Mouse (Mus musculus) megakaryocyte progenitor cell, adult 5-6 weeks (primary cell): Measurements from ENCODE around the gene Gtf2f1. TPM values are rescaled to one million over a fixed set of nuclear protein-coding genes. Genes with fewer than 3 reads are reported as not detected.
A peak's percentile ranks its signal among the peaks of the same experiment; 100 is the strongest.

Source experiments
- ATAC-seq: replicated peaks from 2 replicates; pipeline ENCODE4 v1.8.0; 2016; ENCODE audit warnings: mild to moderate bottlenecking, moderate TSS enrichment, inconsistent platforms; ENCODE audit not compliant: poor library complexity
- total RNA-seq, 2 experiments: library from RNA; stranded (forward) in 1 of 2; stranded (reverse) in 1 of 2; fragments of 157-497, 149-512 nt in 1 of 2; fragments of 200-1000 nt in 1 of 2; gene quantifications; 2 replicates each; pipeline versions ENCODE4 v1.2.3 to v1.2.4; 2015 to 2017

The Gtf2f1 gene
- total RNA-seq, 2 experiments from 2014 or later, result 61.1 to 120 TPM

DNA sequence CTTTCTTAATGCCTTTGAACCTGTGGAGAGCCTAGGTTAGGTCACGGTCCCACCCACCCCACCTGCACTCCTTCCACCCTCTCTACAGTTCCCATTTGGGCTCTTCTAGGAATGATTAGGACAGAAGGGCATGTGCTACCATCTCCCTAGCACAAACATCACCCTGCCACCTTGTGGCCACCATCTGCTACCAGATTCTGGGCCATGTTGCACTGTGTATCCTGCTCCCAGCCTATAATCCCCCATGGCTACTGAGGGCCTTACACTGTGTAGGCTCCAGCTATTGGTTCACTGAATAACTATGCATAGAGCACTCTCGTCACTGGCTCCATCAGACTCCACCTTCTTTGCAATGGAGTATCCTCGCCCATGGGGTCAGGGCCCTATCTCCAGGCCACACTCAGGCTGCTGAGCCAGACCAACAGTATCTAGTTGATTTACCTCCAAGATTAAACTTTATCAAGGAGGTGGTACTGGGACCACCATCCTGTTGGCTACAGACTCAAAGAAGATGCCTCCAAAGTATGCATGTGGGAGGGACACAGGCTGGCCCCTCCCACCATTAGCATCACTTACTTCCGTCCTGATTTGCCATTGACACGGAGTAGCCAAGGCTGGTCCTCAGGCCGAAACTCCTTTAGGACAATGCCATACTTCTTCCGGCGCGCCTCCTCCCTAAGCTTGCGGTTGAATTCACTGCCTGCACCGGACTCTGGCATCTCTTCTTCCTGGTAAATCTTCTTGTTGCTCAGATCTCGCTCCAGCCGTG lies 3.8 kb downstream of the Gtf2f1 start:
- peak; percentile 12; the same call in 1 of the 2 replicates for ATAC-seq

DNA sequence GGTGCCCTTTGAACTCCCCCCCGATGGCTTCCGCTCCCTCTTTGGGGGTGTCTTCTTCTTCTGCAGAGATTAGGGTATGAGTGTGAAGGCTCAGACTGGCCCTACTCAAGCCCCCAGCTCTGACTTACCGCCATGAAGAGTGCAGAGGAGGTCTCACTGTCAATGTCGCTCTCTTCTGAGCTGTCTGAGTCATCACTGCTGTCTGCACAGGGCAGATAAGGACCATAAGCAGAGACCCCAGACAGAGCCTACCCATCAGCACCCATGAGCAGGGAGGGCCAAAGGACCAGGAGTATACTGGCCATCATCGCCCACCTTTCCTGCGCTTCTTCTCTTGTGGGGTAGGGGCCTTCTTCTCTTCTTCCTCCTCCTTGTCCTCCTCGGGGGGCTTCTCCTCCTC lies 7.1 kb downstream of the Gtf2f1 start:
- ATAC-seq, result peak; percentile 38

DNA sequence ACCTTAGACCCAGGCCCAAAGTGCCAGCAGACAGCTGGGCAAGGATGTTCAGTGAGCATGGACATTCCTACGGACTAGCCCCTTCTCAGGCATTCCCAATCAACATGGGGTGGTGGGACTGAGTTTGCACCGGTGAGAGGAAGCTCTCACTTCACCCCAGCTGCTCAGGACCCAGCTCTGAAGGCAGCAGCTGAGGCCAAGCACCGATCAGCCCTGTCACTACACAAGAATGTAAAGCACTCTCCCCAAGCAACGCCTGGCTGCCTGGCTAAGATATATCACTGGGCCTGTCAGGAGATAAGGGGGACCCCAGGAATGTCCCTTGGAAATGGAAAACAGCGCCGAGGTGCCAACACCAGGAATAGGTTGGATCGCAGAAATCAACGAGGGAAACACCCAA lies 9.9 kb downstream of the Gtf2f1 start:
- no peak for ATAC-seq

DNA sequence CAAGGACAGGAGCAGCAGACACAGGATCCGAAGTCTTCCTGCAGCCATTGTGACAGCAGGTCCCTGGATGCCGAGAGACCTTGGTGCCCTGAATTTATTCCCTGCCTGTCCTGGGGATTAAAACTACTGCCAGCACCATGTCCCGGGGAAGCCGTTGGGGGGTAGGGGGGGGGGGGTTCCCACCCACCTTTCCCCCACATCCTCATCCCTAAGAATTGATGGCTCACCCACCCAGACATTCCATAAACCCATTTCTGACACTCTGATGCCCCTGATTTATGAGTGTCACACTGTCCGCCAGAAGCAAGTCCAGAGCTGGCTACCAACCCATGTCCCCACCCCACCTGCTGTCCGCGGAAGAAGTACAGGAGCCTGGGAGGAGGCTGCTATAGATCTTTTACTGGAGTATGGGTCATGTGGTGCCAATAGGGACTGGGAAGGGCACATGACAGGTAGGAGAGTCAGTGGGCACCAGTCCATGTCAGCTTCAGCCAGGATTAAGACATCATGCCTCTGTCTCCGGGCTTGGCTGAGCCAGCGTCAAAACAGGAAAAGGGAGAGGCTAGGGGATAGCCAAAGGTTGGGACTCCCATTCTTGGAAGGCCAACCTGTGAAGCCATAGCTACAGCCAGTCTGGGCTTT lies 11.0 kb downstream of the Gtf2f1 start, which contains the start of gene Pspn:
TSS of gene Pspn (minus strand) at position 51 of the 642 bp plus-strand sequence.
- no peak for ATAC-seq

DNA sequence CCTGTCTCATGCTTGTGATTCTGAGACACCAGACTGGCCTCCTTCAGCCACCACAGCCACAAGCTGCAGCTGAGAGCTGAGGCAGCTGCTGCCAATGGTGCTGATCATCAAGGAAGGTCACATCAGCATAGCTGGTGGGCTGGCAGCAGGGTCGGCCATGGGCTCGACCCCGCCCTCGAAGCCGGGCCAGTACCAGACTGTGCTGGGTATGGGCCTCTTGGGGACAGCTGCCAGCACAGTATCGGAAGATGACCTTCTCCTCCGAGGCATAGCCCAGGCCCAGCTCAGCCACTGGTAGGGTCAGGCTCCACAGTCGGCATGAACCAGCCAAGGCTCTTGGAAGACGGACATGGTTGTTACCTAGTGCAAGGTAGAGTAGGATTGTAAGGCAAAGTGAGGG lies 11.7 kb downstream of the Gtf2f1 start:
- ATAC-seq, result no peak

DNA sequence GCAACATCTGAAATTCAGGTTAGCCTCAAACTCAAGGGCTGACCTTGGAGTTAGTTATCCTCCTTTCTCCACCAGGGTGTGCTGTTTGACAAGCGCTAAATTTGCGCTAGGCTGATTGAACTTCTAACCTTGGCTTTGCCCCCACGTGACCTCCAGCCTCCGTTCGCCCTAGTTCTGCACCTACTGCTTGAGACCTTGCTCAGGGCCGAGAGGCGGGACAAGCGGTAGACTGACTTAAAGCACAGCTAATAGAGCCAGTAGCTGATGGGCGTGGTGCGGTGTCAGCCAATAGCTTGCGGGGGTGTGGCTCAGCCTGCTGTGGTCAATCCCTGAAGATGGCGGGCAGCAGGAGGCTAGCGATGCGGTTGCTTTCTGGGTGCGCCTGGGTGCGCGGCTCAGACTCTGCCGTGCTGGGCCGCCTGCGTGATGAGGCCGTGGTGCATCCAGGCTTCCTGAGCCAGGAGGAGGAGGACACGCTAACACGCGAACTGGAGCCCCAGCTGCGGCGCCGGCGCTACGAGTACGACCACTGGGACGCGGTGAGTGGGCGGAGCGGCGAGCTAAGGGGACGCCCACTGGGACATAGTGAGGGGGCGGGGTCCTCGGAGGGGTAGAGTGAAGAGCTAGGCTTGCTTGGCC lies 13.9 kb downstream of the Gtf2f1 start, which contains the start of gene Alkbh7:
TSS of gene Alkbh7 (plus strand) at position 311 of the 639 bp plus-strand sequence.
- ATAC-seq, result peak; percentile 95

DNA sequence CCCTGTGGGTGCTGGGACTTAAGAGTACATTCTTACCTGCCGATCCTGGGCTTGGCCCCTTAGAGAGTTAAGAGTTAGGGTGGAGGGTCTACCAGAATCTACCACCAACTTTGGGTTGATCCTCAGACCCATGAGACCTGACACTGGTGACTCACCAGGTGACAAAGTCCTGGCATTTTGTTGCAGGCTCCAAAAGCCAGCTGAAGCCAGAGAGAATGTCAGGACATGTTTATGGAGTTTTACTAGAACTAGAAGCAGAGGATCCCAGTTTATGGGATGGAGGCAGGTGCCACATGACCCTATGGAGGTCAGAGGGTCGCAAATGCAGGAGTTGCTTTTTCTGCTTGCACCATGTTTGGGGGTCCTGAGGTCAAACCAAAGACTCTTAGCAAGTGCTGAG lies 14.6 kb downstream of the Gtf2f1 start:
- no peak for ATAC-seq

DNA sequence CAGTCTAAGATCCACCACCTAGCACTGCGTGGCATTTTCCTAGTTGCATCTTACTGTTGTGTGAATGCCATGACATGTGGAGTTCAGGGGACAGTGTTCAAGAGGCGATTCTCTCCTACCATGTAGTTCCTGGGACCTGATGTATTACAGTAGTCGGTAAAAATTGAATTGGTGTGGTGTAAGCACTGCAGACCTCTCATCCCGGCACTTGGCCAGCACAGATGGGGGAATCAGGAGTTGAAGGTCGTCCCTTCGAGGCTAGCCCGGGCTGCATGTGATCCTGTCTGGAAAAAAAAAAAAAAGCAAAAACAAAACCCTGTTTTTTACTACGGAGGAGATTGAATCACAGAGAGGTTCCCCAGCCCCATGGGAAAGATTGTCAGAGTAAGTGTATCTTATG lies 16.0 kb downstream of the Gtf2f1 start:
- ATAC-seq, result no peak

DNA sequence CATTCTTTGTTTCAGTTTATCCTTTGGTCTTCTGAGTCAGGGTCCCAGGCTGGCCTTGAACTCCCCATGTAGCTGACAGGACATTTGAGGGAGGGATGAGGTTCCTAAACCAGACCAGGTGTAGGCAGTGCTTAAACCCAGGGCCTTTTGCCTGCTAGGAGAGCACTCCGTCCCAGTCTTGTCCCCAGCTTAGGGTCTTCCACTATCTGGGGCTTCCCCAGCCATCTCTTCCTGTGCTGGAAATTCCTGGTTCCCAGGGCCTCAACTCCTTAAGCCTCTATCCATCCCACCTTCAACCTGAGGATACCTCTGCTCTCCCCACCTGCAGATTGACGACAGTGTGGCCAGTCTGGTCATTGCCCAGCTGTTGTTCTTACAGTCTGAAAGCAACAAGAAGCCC lies 20.1 kb downstream of the Gtf2f1 start:
- ATAC-seq, result no peak

DNA sequence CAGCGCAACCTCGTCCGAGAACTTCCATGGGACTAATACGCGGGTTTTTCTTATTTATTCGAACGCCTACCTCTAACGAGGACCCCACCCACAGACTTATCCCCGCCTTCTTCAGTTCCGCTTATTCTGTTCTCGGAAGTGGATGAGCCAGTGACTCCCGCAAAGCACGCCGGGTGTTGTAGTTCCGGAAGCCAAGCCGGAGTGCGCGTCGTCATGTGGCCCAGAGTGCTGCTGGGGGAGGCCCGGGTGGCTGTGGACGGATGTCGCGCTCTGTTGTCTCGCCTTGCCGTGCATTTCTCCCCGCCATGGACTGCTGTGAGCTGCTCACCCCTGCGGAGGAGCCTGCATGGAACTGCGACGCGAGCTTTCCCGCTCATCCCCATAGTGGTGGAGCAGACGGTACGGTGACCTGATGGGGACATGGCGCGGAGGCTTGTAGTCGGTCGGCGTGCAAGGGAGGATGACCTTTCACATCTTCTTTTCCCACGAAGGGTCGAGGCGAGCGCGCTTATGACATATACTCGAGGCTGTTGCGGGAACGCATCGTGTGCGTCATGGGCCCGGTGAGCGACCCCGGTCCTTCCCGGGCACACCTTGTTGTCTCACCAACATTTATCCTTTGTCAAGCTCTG lies 20.9 kb downstream of the Gtf2f1 start, which contains the start of gene Clpp:
TSS of gene Clpp (plus strand) at position 191 of the 632 bp plus-strand sequence.
- peak; percentile 92 for ATAC-seq

DNA sequence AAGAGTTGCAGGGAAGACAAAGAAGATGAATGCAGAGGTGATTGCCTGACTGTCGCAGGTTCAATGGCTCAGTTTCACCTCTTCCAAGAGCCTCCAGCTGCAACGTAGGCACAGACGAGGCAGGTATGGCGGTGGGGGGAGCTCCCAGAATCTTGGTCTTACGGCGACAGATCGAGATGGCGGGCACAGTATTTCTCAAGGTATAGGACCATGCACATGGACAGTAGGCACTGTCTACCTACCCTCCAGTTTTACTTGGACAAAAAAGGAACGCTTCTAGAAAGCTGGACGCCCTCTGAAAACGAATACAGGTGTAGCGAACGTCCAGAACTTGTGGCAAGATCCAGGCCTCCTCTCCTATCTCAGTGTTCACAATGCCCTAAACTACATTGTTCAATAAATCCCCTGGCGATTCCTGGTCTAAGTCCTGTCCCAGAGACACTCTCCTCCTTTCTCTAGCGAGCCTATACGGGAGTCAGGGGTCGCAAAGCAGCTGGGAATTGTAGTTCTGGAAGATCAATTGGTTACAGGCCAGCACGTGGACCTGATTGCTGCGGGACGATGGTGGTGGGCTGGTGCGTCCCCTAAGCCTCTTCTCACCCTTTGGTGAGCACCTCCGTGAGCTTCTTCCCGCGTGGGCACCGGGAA lies 21.5 kb downstream of the Gtf2f1 start:
- ATAC-seq, result peak; percentile 76

DNA sequence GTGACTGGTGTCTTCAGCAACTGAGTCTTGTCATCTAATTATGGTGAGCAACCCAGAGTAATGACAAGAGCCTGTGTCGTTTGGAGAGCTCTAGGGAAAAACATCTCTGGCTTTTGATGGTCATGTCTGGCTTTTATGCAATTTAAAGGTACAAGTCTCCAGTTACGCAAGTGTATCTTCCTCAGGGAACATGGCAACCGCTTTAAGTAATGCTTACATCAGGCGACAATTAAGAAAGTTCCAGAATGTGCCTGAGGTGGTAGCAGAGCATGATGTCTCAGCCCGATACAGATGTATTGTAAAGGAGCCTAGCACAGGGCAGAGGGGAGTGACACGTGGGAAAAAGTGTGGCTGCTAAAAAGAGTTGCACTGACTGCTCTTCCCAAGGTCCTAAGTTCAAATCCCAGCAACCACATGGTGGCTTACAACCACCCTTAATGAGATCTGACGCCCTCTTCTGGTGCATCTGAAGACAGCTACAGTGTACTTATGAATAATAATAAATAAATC lies 22.1 kb downstream of the Gtf2f1 start:
- ATAC-seq, result no peak

DNA sequence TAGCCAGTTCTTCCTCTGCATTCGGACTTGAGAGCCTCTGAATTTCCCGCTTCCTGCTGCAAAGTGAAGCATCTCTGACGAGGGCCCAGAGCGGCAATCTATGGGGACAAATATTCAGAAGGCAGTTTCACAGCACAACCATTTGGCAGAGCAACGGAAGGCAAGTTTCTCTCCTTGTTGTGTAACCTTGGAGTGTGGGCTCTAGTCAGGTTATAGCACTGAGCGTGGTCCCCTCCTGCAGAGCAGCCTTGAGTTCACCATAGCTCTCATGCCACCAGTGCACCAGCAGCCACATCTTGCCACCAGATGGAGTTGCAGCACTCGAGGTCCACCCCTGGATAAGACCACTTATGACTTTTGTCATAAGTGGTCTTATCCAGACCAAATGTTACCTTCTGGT lies 22.6 kb downstream of the Gtf2f1 start:
- ATAC-seq, result no peak

DNA sequence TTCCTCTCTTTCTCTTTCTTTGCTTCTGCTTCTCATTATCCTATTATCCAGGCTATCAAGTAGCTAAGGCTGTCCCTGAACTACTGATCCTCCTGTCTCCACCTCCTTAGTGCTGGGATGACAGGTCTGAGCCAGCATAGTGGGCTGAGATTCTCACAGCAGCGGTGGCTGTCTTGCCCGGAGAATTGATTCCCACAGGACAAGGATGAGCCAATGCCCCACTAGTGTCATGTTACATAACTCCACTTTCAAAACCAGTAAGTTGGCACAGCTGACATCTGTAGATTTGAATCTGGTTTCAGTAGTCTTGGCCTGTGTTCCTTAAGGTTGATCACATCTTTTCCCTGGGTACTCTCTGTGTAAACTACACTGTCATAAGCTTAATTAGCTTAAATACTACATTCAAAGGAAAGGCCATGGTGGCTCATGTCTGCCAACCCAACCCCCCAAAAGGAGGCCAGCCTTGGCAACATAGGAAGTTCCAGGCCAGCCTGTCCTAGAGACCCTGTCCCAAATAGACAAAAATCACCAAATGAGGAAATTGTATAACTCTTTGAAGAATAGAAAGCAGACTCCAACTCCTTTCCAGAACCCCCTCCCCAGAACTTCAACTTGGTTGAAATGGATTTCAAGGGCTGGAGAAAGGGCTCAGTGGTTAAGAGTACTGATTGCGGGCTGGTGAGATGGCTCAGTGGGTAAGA lies 24.8 kb downstream of the Gtf2f1 start:
- no peak for ATAC-seq

DNA sequence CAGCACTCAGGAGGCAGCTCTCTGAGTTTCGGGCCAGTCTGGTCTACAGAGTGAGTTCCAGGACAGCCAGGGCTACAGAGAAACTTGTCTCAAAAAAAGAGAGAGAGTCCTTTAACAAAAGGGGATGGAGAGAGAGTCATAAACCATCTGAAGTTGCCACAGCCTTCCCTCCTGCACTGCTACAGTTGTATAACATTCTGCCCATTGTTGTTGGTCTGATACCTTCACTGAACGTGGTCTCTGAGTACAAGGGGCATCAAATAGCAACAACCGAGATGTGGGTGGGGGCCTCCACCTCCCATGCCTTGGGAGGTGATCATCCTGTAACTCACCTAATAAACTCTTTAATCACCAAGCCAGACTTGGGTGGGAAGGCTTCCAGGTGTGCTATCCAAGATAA lies 25.4 kb downstream of the Gtf2f1 start:
- no peak for ATAC-seq

DNA sequence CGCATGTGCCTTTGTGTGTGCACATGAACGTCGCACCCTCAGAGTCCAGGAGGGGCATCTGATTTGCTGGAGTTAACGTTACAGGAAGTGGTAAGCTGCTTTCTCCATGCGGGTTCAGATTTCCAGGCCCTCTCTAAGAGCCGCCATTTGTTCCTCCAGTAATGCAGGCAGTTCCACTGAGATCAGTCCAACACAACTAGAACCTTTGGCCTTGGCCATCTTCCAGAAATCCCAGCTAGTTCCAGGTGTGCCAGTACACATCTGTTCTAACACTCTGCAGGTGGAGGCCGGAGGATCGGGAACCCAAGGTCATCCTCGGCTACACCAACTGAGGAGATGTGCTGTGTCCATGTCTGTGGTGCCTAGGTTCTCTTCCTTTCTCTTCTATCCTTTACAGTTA lies 26.2 kb downstream of the Gtf2f1 start:
- no peak for ATAC-seq

DNA sequence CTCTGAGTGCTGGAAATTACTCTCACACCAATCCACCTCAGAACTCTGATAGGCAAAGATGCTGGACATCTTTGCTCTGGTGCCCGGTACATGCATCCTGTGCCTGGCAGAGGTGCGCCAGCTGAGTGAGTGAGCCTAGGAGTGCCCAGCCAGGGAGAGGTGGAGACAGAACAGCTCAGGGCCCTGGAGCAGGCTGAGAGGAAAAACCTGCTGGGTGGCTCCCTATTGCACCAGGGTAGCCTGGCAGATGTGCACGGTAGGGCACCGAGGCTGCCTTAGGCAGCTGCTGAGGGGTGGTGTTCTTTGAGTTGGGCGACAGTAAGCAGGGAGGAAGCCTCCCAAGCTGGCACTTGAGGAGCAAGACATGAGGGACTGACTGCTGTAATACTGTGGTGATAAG lies 29.1 kb downstream of the Gtf2f1 start, which contains the start of gene Acer1:
TSS of gene Acer1 (minus strand) at position 114 of the 400 bp plus-strand sequence.
- 0 out of 2 replicates have a peak, but pooled peaks have one; percentile 17 for ATAC-seq

DNA sequence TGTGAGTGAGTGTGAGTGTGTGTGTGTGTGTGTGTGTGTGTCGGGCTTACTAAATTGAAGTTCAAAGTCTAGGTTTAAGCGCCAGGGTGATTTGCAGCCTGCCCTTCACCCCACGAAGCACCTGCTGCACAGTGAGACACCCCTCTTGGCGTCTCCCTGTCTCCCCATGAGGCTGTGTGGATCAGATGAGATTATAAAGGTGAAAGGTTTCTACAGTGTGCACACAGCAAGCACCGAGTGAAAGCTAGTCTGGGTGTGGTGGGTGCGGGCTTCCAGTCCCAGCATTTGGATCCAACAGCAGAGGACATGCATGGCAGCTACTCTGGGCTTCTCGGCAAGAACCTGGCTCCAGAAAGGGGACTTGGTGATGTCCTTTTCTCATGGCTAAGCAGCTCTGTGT lies 30.0 kb downstream of the Gtf2f1 start:
- no peak for ATAC-seq

DNA sequence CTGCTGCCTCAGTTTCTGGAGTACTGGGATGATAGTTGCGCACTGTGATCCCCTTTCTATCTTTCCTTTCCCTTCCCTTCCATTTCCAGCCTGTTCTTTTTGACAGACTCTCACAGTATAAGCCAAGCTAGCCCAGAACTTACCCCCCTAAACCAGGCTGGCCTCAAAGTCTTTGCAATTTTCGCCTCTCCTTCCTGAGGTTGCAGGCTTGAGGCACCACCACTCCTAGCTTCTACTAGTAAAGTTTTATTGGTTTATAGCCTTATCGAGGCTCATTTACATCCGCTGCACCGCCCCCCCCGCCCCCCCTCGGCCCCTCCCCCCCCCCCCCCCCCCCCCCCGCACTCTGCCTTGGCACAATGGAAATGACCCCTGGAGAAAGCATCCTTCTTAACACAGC lies 31.6 kb downstream of the Gtf2f1 start:
- ATAC-seq, result no peak
